Mouse (Mus musculus): ENCODE results near the gene Nrxn1. TPM values are rescaled to one million over a fixed set of nuclear protein-coding genes. Genes with fewer than 3 reads are reported as not detected.

Nrxn1 gene
- polyA plus RNA-seq, 1 experiment from 2014 or later = not detected

- WGBS (ENCODE audit: missing documents) = 60% methylated on average over 5 of the region's 5 CpGs
- Histone ChIP-seq H3K4me3 (ENCODE audit: inconsistent target) (no peak overlapping the region), H3K27ac (no peak overlapping the region), H3K36me3 (ENCODE audit: inconsistent target) (no peaks in the 10 kb centered on the region), H3K79me2 (ENCODE audit: inconsistent target) (no peaks in the 10 kb centered on the region)
Observed at GRCm38 (mm10) chr17:90007438-90008109, 1085.3 kb downstream of the Nrxn1 start.

- Histone ChIP-seq H3K36me3 (ENCODE audit: inconsistent target) (no peaks in the 10 kb centered on the region), H3K79me2 (ENCODE audit: inconsistent target) (no peaks in the 10 kb centered on the region), H3K27ac (no peak overlapping the region), H3K4me3 (ENCODE audit: inconsistent target) (no peak overlapping the region)
- WGBS (ENCODE audit: missing documents) = 94% methylated on average over 4 of the region's 4 CpGs
Observed at GRCm38 (mm10) chr17:89990651-89991050, 1102.2 kb downstream of the Nrxn1 start.

All from macrophage (primary cell).